Mouse (Mus musculus) kidney, adult 2 months (tissue): ENCODE measurements around the gene Pla2g4b.

Experiments used
- CTCF ChIP-seq: fragments of 200-500 bp; conservative IDR thresholded peaks from 2 replicates; pipeline ENCODE4 v1.5.1; 2011; ENCODE audit warnings: low read depth, mild to moderate bottlenecking, control low read depth, low read length, moderate library complexity, mixed read lengths; ENCODE audit not compliant: insufficient read depth, insufficient read length
- POLR2A ChIP-seq: fragments of 200-500 bp; IDR thresholded peaks from one replicate; pipeline ENCODE4 v1.6.1; 2011; ENCODE audit warnings: low read depth, low read length, control low read depth

DNA sequence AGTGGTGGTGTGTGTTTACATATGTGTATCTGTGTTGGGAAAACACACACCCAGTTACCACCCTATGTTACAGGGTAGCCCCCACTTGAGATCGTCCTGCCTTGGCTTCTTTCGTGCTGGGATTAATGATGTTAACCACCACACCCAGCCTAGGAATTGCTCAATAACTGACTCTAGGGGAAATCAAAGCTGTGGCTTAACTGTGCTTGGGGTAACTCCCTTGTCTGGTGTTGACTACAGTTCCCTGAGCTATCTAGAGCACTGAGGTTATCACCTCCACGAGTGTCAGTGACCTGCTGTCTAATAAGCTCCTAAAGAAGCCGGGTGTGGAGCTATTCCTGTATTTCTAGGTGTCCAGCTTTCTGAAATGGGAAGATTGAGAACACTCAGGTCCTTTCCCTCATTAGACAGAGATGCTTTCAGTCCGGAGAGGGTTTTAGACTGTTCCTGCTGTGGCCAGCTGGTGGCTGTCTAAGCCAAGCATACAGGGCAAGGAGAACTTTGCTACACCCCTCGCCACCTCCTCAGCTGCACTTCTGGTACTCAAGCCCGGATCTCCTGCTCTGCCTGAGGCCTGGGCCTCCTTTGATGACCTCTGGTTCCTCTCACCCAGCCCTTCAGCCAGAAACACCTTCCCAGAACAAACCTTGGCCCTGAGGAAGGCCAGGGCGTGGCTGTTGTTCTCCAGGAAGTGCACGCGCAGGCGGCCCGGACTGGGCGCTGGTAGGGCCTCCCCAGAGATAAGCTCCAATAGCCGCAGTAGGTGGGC, 51.6 kb downstream of the Pla2g4b start:
- TF ChIP-seq CTCF (peak; percentile 65), POLR2A (no peak)
